8 mouse cellular contexts compared by ENCODE assay signal in the genomic region with DNA sequence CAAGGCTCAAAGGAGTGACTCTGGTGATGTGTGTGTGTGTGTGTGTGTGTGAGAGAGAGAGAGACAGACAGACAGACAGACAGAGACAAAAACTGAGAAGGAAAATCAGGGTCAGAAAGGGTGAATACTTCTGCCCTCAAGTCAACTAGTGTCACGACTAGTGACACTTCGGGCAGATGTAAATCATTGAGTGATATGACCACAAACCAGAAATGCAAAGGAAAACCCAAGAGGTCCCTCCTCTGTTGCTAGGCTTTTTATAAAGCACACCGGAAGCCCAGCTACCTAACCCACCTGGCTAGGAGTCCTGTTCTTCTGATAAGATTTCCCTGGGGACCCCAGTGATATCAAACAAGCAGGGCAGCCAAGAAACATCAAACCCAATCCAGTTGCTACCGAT. TPM values are rescaled to one million over a fixed set of nuclear protein-coding genes. Genes with fewer than 3 reads are reported as not detected.
DNase-seq lines count a peak whose midpoint lies in the region; ATAC-seq and TF ChIP-seq lines count a peak whose summit lies in the region.

No protein-coding gene starts in this region.

- 63% methylated on average over 4 of the region's 4 CpGs for WGBS in kidney, embryonic 14.5 days
- WGBS in forebrain, embryonic 12.5 days: 86% methylated on average over 4 of the region's 4 CpGs
- 34% methylated on average over 4 of the region's 4 CpGs for WGBS in liver, postnatal 0 days (ENCODE audit: insufficient replicate concordance)

- H3K9me3 ChIP-seq in kidney, embryonic 14.5 days (ENCODE audit: control insufficient read depth, low read length): no peaks in the 10 kb centered on the region
- H3K9me3 ChIP-seq in forebrain, embryonic 12.5 days: no peaks in the 10 kb centered on the region
- H3K9me3 ChIP-seq in liver, postnatal 0 days (ENCODE audit: low read length): no peaks in the 10 kb centered on the region

- no peak for TF ChIP-seq EP300 in liver, postnatal 0 days (IDR thresholded peaks at IDR 0.05; ENCODE audit: low read depth)

- no peak overlapping the region for H3K27ac ChIP-seq in kidney, embryonic 14.5 days (ENCODE audit: low read depth, low read length)
- no peak overlapping the region for H3K27ac ChIP-seq in forebrain, embryonic 12.5 days
- peak overlapping the region; percentile 87 for H3K27ac ChIP-seq in liver, postnatal 0 days (ENCODE audit: low read depth)

- H3K4me2 ChIP-seq in kidney, embryonic 14.5 days (replicated peaks; ENCODE audit: low read depth, low read length): peak overlapping the region; percentile 73
- peak overlapping the region; percentile 85 for H3K4me2 ChIP-seq in forebrain, embryonic 12.5 days
- H3K4me2 ChIP-seq in liver, postnatal 0 days (ENCODE audit: low read depth, low read length): peak overlapping the region; percentile 99

- H3K4me3 ChIP-seq in kidney, embryonic 14.5 days (ENCODE audit: low read length): peak overlapping the region; percentile 76; the same call in 1 of the 2 replicates
- H3K4me3 ChIP-seq in forebrain, embryonic 12.5 days (replicated peaks): peak overlapping the region; percentile 72; the same call in 1 of the 2 replicates
- H3K4me3 ChIP-seq in liver, postnatal 0 days (ENCODE audit: low read depth, low read length): peak overlapping the region; percentile 79

- peaks cover 12% of the 10 kb centered on the region; the same call in 1 of the 2 replicates for H3K4me1 ChIP-seq in kidney, embryonic 14.5 days (ENCODE audit: control insufficient read depth, insufficient read depth, low read length)
- peaks cover 36% of the 10 kb centered on the region for H3K4me1 ChIP-seq in forebrain, embryonic 12.5 days
- H3K4me1 ChIP-seq in liver, postnatal 0 days (ENCODE audit: insufficient read depth): peaks cover 51% of the 10 kb centered on the region

- H3K27me3 ChIP-seq in kidney, embryonic 14.5 days (ENCODE audit: control insufficient read depth, insufficient read depth, low read length): peaks cover 5% of the 10 kb centered on the region
- peaks cover 18% of the 10 kb centered on the region for H3K27me3 ChIP-seq in forebrain, embryonic 12.5 days
- 0 out of 2 replicates have a peak, but pooled peaks cover 3% of the 10 kb centered on the region for H3K27me3 ChIP-seq in liver, postnatal 0 days (ENCODE audit: insufficient read depth, low read length)

- H3K9ac ChIP-seq in kidney, embryonic 14.5 days (ENCODE audit: low read depth, low read length): no peak overlapping the region
- H3K9ac ChIP-seq in forebrain, embryonic 12.5 days: 0 out of 2 replicates have a peak overlapping the region, but pooled peaks have one; percentile 78
- peak overlapping the region; percentile 80 for H3K9ac ChIP-seq in liver, postnatal 0 days (replicated peaks)

- TF ChIP-seq CTCF in liver, postnatal 0 days (IDR thresholded peaks at IDR 0.05; ENCODE audit: low read depth): no peak

- no peak for DNase-seq in kidney, adult 18-20 months
- no peak for DNase-seq in liver, postnatal 0 days
- no peak for DNase-seq in ovary, postnatal 14 days (ENCODE audit: low spot score)
- DNase-seq in Muller cell, postnatal 12 days (ENCODE audit: inconsistent ontology term): no peak

- ATAC-seq in kidney, embryonic 14.5 days (ENCODE audit: low FRiP score, low TSS enrichment): no peak
- ATAC-seq in CD4-positive, CD25-positive, alpha-beta regulatory T cell, adult 4 months: peak; percentile 9
- ATAC-seq in forebrain, embryonic 12.5 days (ENCODE audit: low FRiP score): no peak
- no peak for ATAC-seq in liver, postnatal 0 days
- no peak for ATAC-seq in monocyte, adult 5-6 weeks (replicated peaks; ENCODE audit: insufficient number of reproducible peaks, low FRiP score, low TSS enrichment, poor library complexity, severe bottlenecking)

- H3K36me3 ChIP-seq in kidney, embryonic 14.5 days (ENCODE audit: control insufficient read depth, insufficient read depth, low read length): no peaks in the 10 kb centered on the region
- H3K36me3 ChIP-seq in forebrain, embryonic 12.5 days (replicated peaks): no peaks in the 10 kb centered on the region
- H3K36me3 ChIP-seq in liver, postnatal 0 days (replicated peaks; ENCODE audit: insufficient read depth, low read length): no peaks in the 10 kb centered on the region; the same call in 1 of the 2 replicates

RNA-seq across cellular contexts. Expression of gene Rasa3, which starts 2.3 kb away (rescaled TPM):
- 8.0 and 20.2 TPM in 2 replicates for polyA plus RNA-seq in kidney, embryonic 14.5 days (2014; fragmentation: Nextera tagmentation; extraction: Ambion mirVana)
- 100 to 1,000 TPM in 1 of 2 experiments, 10 to 100 TPM in 1; 77.3 to 195 TPM for polyA plus RNA-seq in CD4-positive, CD25-positive, alpha-beta regulatory T cell, adult 4 months (2017; shearing (Covaris generic))
- polyA plus RNA-seq in forebrain, embryonic 12.5 days (2016; fragmentation: Nextera tagmentation; extraction: Ambion mirVana): 24.6 and 26.9 TPM in 2 replicates
- polyA plus RNA-seq in liver, postnatal 0 days (2015; fragmentation: Nextera tagmentation; extraction: Ambion mirVana): 9.9 and 11.4 TPM in 2 replicates
- 276 to 375 TPM (median 323 TPM) in 3 replicates for total RNA-seq in monocyte, adult 5-6 weeks (2017)

RNA-seq across cellular contexts. Expression of gene Cfap97d2, which starts 30.6 kb away (rescaled TPM):
- polyA plus RNA-seq in kidney, embryonic 14.5 days (2014; fragmentation: Nextera tagmentation; extraction: Ambion mirVana): 0.11 TPM in 1 of 2 replicates, not detected in the other
- not detected for polyA plus RNA-seq in CD4-positive, CD25-positive, alpha-beta regulatory T cell, adult 4 months (2017; shearing (Covaris generic))
- polyA plus RNA-seq in forebrain, embryonic 12.5 days (2016; fragmentation: Nextera tagmentation; extraction: Ambion mirVana): 2.1 and 2.5 TPM in 2 replicates
- not detected in 2 replicates for polyA plus RNA-seq in liver, postnatal 0 days (2015; fragmentation: Nextera tagmentation; extraction: Ambion mirVana)
- total RNA-seq in monocyte, adult 5-6 weeks (2017): 2.5 TPM in 1 of 3 replicates, not detected in the others
